Mouse (Mus musculus): ENCODE results near the gene Acsf3. TPM values are rescaled to one million over a fixed set of nuclear protein-coding genes. Genes with fewer than 3 reads are reported as not detected.

The Acsf3 gene
- total RNA-seq (2021): 10 to 100 TPM; 22.8 to 23.3 TPM
- long read RNA-seq, experiment 1, partial matches to known transcripts: 2 of 9 reads
- long read RNA-seq, experiment 1, other reads (novel, unspliced or antisense): 0 of 9 reads
- long read RNA-seq, experiment 2, partial matches to known transcripts: 1 of 4 reads
- long read RNA-seq, experiment 2, other reads (novel, unspliced or antisense): 0 of 4 reads

DNA sequence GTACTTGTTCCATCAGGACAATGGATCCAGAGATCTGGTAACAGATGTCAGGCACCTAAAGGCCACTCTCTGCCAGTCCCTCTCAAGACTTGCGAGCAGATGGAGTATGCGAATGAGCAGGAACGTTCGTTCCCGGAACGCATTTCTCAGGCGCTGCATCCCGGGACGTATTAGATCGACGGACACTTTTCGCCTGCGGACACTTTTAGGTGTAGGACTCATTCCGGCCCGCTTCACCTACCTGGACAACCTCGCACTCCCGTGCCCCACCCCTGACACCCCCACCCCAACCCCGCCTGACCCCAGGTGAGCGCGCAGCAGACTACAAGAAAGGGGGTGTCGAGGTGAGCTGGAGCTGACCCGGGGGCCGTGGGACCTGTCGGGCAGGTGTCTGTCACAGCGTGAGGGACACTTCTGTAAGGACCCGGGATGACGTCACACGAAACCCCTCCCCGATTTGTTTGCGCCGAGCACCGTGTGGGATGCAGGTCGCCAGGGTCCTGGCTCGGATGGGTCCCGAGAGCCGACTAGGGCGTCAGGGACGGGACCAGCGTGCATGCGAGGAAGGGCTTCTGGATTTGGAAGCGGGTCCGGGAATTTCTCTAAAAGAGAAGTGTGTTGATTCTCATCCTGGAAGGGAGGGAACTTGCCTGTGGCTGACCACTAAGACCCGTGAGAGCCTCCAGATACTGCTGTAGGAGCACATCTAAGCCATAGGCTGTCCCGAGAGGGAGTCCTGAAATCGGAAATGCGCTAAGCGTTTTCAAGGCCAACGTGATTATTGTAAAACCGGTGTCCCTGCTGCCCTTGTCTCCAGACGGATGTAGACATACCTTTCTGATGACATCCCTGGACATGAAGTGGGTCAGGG is at the start of gene Acsf3:
Gene Acsf3, plus strand, starts transcription at position 202 of the 871 bp plus-strand sequence.
- intact Hi-C loops (cut with DNase I): loop anchor here (2.0 kb wide), 1 partner anchor 97 kb away; no protein-coding TSS in a partner anchor

DNA sequence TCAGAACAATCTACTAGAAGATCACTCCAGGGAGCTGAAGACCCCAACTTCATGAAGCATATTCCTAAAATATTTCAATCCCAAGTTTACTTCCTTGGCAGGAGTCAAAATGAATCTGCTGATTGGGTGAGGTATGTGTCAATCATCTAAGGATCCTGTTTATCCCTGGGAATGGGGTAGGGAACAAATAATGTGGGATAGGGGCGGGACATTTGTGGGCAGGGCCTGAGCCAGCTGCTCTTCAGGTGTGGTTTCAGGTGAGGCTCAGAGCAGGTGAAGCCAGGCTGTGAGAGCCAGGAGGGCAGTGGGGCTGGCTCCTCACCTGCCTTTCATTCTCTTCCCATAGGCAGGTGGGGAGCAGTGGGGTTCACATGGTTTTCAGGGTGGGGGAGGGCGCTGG is 48.5 kb upstream of the Acsf3 start:
- H3K4me3 ChIP-seq: no peak overlapping the region
- intact Hi-C loops (cut with DNase I): no loop called here
- no peak for TF ChIP-seq CTCF (IDR thresholded peaks at IDR 0.05)
- no peak overlapping the region for H3K27ac ChIP-seq
- no peak for DNase-seq (ENCODE audit: extremely low spot score in 1 of 2, low spot score in 2 of 2)

More for the DNA sequence above, at the start of gene Acsf3:
- TF ChIP-seq CTCF (IDR thresholded peaks at IDR 0.05): no peak
- H3K4me3 ChIP-seq: peak within 1 kb of the TSS; percentile 90
- peak; percentile 61 to 75 for DNase-seq (ENCODE audit: extremely low spot score in 1 of 2, low spot score in 2 of 2)
- H3K27ac ChIP-seq: peak within 1 kb of the TSS; percentile 82

DNA sequence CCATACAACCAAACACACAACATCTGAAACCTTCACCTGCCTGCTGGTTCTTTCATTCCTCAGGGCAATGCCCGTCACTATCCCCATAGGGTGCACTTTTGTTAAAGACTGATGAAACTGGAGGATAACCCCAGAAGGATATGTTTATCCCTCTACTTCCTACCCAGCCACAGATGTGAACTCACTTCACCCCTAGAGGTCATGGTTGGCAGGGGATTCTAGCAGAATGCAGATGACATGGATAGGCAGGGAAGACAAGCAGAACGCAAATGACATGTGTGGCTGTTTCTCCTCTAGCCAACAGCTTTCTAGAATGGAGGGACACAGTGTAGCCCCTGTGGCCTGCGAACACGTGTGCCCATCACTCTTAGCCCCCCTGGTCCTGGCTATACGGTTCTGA is 47.9 kb upstream of the Acsf3 start:
- no peak for TF ChIP-seq CTCF (IDR thresholded peaks at IDR 0.05)
- intact Hi-C loops (cut with DNase I): no loop called here
- Histone ChIP-seq H3K27ac (no peak overlapping the region), H3K4me3 (no peak overlapping the region)
- DNase-seq (ENCODE audit: extremely low spot score in 1 of 2, low spot score in 2 of 2): no peak

DNA sequence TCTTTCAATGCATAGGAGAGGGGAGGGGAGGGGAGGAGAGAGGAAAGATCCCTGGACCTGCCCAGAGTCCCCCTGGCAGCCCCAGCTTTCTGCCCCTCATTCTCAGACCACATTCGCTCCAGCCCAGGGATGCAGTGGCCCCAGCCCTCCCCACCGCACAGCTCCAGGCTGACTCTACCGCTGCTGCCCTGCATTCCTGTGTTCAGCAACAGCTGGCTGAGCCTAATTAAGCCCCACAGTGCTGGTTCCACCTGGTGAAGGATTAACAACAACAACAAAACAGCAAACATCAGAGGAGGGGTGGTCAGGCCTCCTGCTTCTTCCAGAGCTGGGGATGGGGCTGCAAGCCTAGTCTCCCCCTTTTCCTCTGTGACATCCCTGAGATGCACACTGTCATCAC is 46.7 kb upstream of the Acsf3 start:
- no peak overlapping the region for H3K27ac ChIP-seq
- DNase-seq (ENCODE audit: extremely low spot score in 1 of 2, low spot score in 2 of 2): no peak
- no peak for TF ChIP-seq CTCF (IDR thresholded peaks at IDR 0.05)
- H3K4me3 ChIP-seq: no peak overlapping the region
- intact Hi-C loops (cut with DNase I): no loop called here

DNA sequence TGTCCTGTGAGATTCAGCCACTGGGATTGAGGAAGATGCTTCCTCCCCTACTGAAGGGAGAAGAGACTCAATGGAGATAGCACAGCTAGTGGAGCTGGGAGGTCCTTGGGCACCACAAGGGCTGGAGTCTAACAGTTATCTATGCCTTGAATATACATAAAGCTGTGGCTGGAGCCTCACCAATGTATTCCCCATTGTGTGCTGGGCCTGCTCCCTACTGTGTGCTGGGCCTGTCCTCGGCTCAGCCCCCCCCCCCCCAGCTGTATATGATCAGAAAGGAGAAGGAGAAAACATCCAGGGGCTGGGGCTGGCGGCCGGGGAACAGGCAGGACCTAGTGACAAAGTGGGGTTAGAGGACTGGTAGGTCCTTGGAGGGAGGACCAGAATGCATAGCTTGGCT is 40.2 kb upstream of the Acsf3 start:
- no peak overlapping the region for H3K27ac ChIP-seq
- no peak for DNase-seq (ENCODE audit: extremely low spot score in 1 of 2, low spot score in 2 of 2)
- H3K4me3 ChIP-seq: no peak overlapping the region
- intact Hi-C loops (cut with DNase I): no loop called here
- TF ChIP-seq CTCF (IDR thresholded peaks at IDR 0.05): no peak

DNA sequence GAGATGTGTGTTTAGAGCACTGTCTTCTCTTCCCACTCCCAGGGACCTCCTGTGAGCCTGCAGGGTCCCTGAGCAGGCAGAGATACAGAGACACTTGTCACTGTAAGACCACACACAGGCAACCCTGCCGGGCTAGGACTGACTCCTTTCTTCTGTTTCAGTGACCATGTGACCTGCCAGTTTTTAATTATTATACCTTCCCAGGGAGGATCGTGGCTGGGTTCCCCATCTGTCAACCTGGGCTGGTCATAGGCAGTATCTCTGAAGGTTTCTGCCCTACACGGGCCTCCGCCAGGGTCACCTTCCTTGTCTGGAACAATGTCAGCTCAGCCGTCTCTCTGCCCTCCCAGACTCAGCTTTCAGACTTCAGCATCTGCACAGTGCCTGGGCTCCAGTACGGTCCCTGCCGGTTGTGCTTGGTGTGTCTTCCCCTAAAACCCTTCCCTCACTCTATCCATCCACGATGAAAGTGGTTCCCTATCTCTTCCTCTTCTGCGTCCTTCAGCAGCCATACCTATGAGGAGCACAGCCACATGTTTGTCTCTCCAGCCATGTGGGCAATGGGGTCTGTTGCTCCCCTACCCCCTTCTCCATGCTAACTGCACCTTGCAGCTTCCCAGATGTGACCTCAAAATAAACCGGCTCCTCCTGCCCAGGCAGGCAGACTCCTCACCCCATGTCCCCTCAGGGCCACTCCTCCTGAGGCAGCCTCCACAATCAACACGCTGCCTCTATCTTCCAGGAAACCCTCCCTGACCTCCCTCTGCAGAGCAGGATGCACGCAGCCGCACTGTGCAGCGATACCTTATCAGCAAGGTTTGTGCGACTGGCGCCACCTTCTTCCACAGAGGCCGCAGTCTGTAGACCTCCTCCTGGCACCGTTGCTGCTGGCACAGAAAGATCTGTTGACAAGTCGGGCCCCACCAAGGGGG is 39.5 kb upstream of the Acsf3 start:
- Histone ChIP-seq H3K27ac (no peak overlapping the region), H3K4me3 (no peak overlapping the region)
- DNase-seq (ENCODE audit: extremely low spot score in 1 of 2, low spot score in 2 of 2): no peak
- intact Hi-C loops (cut with DNase I): no loop called here
- TF ChIP-seq CTCF (IDR thresholded peaks at IDR 0.05): no peak

DNA sequence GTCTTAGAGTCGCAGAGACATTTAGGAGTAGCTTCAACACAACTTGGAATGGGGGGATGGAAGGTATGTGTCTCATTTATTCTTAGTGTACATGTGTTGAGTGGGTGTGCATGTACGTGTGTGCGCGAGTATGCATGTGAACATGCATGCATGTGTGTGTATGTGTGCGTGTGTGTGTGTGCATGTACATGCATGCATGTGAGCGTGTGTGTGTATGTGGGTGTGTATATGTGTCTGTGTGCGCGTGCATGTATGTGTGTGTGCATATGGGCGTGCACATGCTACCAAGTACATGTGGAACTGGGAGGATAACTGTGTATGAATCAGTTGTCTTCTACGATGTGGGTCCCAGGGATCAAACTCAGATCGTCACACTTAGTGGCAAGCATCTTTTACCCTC is 38.7 kb upstream of the Acsf3 start:
- no peak for DNase-seq (ENCODE audit: extremely low spot score in 1 of 2, low spot score in 2 of 2)
- no peak for TF ChIP-seq CTCF (IDR thresholded peaks at IDR 0.05)
- H3K4me3 ChIP-seq: no peak overlapping the region
- intact Hi-C loops (cut with DNase I): no loop called here
- no peak overlapping the region for H3K27ac ChIP-seq

DNA sequence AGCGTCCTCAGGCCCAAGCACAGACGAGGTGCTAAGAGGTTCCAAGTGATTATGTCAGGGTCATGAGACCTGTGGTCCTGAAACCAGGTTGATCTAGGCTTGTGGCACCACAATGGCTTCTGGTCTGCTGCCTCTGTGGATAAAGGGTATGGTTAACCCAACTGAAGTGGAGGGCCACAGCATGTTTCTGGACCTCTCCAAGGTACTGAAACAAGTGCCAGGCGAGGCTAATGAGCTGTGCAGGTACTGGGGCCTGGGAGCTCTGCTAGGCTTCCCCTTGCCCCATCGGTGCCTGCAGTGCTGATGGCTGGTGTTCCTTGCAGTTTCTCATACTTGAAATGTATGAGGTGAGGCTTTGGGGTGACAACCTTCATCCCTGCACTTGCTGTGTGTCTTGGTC is 38.2 kb upstream of the Acsf3 start:
- Histone ChIP-seq H3K4me3 (no peak overlapping the region), H3K27ac (no peak overlapping the region)
- TF ChIP-seq CTCF (IDR thresholded peaks at IDR 0.05): no peak
- intact Hi-C loops (cut with DNase I): no loop called here
- no peak for DNase-seq (ENCODE audit: extremely low spot score in 1 of 2, low spot score in 2 of 2)

DNA sequence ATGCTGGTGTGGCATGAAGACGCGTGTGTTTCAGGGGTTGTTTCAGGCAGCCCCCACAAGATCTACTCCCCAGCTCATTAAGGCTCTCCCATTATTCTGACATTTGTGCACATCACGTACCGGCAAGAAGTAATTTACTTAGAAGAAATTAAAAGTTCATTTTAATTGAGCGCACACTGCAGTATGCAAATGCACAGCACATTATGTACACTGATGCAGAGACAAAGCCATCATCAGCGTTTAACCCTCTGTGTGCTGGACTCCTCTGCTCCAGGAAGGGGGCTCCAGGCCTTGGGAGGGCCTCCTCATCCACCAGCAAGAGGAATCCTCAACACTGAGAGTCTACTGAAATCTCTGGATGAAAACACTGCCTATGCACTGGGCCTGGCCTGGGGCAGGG is 37.4 kb upstream of the Acsf3 start:
- TF ChIP-seq CTCF (IDR thresholded peaks at IDR 0.05): no peak
- Histone ChIP-seq H3K4me3 (no peak overlapping the region), H3K27ac (no peak overlapping the region)
- intact Hi-C loops (cut with DNase I): no loop called here
- DNase-seq (ENCODE audit: extremely low spot score in 1 of 2, low spot score in 2 of 2): no peak

DNA sequence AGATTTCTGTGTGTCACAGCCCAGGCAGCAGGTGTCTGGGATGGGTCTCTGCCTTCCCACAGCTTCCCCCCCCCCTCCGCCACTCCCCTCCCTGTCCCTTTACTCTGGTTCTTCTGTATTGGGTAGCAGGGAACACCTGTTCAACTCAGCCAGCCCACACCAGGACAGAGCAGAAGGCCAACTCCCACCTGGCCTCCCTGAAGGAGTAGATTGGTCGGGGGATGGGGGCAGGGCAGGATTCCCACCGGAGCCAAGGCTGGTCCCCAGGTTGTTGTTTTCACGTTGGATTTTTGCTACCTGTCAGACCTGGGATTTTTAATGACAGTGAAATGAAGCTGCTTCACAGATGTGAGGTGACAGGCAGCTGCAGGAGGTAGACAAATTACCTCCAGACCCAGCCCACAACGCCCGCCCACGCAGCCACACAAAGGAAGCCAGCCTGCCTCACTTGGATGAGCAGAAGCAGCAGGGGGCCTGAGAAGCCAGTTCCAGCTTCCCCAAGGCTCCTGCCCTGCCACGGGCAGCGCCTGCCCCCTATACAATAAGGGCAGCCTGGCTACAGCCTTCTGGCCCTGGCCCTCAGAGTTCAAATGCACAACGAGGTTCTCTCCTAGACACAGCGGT is 36.1 kb upstream of the Acsf3 start:
- no peak overlapping the region for H3K27ac ChIP-seq
- TF ChIP-seq CTCF (IDR thresholded peaks at IDR 0.05): no peak
- DNase-seq (ENCODE audit: extremely low spot score in 1 of 2, low spot score in 2 of 2): peak in 1 of 2 experiments; percentile 64

DNA sequence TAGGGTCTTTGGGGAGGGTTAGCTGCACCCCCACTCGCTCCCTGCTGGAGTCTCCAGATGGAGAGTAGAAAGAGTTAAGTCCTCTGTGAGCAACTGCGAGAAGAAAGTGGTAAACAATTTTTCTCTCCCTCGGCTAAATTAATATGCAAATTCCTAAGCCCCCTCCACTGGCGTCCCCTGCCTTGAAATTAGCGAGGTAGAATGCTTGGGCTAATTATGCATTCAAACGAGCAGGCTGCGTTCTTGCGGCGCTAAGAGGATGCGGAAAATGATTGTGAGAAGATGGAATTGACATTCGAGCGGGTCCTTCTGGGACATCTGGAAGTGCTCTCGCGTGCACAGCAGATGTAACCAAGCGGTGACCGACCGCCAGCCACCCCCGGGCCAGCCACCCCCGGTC is 32.8 kb upstream of the Acsf3 start:
- intact Hi-C loops (cut with DNase I): no loop called here
- Histone ChIP-seq H3K27ac (no peak overlapping the region), H3K4me3 (no peak overlapping the region)
- no peak for TF ChIP-seq CTCF (IDR thresholded peaks at IDR 0.05)
- DNase-seq (ENCODE audit: extremely low spot score in 1 of 2, low spot score in 2 of 2): no peak

More for the DNA sequence above, 36.1 kb upstream of the Acsf3 start:
- intact Hi-C loops (cut with DNase I): no loop called here
- no peak overlapping the region for H3K4me3 ChIP-seq
